Mouse (Mus musculus) spleen, adult 12 weeks (tissue): ENCODE measurements around the gene Naif1.

Experiments used
- DNase-seq: peaks from one replicate; pipeline ENCODE4 v3.0.0; 2022; ENCODE audit warnings: low spot score

The Naif1 gene

DNA sequence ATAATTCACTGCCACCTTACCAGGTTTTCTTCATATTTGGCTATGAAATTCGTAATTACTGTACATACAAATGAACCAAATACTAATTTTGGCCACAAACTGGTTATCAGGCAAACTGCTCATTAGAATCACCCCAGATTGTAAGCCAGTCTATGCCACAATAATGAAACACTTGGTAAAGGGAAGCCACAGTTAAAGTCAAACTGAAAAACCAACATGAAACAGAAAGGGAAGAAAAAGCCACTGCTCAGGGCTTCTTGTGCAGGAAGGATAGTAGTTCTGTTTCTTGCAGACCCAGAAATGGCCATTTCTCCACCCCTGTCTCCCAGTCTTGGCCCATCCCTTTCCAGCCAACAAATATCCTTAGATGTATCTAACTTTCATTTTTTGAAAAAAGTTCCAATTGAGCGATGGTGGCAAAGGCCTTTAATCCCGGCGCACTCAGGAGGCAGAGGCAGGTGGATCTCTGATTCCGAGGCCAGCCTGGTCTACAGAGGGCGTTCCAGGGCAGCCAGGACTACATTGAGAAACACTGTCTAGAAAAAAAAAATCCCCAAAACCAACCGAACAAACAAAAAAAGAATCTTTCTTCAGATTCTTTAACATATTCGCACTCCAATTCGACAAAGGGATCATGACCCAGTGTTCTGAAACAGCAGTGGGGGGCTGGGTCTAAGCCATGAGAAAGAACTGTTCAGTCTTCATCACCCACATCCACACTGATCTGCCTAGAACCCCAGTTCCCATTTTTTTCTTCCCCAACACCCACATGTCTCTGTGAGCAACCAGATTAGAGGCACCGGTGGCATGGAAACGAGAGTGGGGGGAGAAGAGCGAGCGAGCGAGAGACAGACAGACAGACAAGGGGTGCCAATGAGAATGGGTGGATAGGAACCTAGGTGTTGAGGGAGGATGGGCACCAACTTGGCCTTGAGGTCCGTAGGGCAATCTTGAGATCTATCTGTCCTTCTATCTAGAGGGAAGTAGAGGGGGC, at the start of gene Naif1:
Gene Naif1 (plus strand): TSS at position 697 of the 994 bp plus-strand sequence.
- no peak for DNase-seq

GRCm38 (mm10) chr2:32404663-32405062, 45.6 kb upstream of the Naif1 start:
- peak; percentile 86 for DNase-seq

- no peak for DNase-seq
These were observed 43.0 kb upstream of the Naif1 start for GRCm38 (mm10) chr2:32407144-32407824.

GRCm38 (mm10) chr2:32408429-32409424, 41.5 kb upstream of the Naif1 start:
- DNase-seq: no peak

DNA sequence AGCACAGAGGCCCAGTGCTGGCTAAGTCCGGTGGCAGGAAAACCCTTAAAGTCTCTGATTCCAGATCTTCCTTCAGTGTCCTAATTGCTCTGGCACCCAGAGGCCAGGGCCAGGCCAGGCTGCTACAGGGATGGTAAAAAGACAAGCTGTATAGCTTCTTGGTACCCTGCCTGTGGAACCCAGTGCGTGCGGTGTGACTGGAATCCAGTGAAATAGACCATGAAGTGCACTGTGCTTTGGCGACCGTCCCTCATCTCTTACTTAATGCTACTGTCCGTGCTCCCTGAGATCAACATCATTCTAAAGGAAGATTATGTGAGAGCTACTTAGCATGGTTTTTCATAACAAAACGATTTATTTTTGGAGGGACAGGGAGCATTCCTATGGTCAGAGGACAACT, 38.9 kb upstream of the Naif1 start:
- no peak for DNase-seq

DNA sequence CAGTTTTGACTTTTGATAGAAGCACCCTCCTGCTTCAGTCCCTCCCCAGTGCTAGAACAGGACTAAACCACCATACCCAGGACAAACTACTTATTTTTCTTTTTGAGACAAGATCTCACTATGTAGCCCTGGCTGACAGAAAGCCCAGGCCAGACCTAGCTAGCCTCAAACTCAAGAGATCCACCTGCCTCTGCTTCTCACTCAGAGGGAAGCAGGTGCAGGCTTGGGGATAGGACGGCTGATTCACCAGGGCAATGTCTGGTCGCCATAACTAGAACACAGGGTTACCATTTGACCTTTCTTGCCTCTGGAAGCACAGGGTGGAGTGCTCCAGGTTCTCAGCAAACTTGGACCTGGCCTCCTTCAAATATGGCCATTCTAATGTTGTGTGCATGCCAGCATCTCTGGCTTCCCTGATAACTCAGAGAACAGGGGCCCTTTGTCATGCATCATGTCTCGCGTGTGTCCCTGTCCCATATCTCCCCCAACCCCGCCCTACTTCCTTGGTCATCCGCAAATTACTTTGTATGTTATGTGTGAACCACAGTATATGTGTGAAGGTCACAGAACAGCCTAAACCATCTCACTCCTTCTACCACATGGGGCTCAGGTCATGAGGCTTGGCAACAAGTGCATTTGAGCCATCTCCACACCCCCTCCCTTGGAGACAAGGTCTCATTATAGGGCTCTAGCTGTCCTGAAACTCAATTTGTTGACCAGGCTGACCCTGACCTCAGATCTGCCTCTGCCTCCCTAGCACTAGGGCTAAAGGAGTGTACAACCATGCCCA, 37.3 kb upstream of the Naif1 start:
- no peak for DNase-seq

DNA sequence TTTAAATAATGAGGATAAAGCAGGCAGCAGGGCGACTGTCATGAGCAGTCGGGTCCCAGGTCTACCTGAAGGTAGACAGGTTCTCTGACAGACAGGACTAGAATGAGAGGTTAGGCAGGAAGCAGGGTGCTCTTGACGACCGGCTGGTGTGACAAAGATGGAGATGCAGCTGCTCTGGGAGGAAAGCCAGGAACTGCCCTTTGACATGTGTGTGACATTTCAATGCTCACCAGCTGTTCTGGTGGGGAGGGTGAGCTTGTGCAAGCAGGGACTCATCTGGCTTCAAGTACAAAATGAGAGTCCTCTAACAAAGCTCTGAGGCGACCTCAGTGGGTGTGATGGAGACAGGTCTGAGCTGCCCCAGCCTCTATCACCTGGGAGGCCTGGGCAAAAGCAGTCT, 36.3 kb upstream of the Naif1 start:
- DNase-seq: no peak

GRCm38 (mm10) chr2:32415801-32416200, 34.5 kb upstream of the Naif1 start:
- no peak for DNase-seq

GRCm38 (mm10) chr2:32416556-32416955, 33.7 kb upstream of the Naif1 start:
- no peak for DNase-seq

- DNase-seq: no peak
These were observed 32.8 kb upstream of the Naif1 start for GRCm38 (mm10) chr2:32417486-32417885.

- DNase-seq: no peak
These were observed 31.7 kb upstream of the Naif1 start for GRCm38 (mm10) chr2:32418430-32419151.

DNA sequence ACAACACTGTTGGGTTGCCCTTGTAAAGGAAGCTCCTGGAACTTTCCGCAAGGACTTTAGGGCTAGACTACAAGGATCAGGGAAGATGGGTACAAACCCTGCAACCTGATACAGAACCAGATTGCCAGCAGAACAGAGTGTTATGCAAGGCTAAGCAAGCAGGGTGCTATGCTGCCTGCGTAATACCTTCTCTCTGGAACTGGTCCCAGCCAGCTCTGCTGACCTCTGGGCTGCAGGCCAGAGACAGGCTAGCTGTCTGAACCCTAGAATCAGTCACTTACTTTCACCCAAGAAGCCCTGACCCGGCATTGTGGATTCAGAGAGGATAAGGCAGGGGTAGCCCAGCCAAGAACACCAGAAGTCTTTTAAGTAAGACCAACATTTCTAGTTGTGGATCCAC, 30.9 kb upstream of the Naif1 start:
- no peak for DNase-seq

GRCm38 (mm10) chr2:32420066-32420608, 30.1 kb upstream of the Naif1 start:
- no peak for DNase-seq

DNA sequence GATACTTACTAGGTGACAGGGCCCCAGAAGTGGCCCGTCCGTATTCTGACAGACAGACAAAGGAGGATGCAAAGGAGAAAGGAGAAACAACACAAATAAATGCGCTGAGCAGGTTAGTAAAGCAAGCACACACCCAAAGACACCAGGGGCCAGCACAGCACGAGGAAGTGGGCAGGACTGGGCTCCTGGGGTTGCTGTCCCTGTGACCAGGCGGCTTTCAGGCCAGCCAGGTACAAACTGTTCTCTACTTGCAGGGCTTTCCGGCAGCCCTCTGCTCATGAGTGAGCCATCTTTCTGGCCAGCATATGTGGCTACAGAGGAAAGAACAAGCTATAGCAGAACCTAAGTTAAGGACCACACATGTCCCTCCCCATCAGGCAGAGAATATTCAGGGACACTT, 29.6 kb upstream of the Naif1 start:
- no peak for DNase-seq

DNA sequence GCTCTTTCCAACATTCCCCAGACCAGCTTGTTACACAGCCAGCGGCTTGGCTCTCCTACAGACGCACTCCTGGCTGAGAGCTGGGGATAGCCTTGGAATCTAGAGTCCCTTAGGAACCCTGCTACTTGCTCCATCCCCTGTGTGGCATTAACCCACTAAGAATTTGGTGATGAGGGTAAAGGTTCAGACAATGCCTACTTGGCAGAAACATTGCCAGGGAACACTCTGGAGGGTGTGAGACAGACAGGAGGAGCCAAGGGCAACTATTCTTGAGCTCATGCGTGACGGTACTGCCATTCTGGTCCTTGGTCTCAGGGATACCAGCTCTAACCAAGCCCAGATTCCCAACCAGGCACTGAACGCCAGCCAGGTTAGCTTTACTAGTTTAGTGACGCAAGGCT, 28.4 kb upstream of the Naif1 start:
- no peak for DNase-seq

DNA sequence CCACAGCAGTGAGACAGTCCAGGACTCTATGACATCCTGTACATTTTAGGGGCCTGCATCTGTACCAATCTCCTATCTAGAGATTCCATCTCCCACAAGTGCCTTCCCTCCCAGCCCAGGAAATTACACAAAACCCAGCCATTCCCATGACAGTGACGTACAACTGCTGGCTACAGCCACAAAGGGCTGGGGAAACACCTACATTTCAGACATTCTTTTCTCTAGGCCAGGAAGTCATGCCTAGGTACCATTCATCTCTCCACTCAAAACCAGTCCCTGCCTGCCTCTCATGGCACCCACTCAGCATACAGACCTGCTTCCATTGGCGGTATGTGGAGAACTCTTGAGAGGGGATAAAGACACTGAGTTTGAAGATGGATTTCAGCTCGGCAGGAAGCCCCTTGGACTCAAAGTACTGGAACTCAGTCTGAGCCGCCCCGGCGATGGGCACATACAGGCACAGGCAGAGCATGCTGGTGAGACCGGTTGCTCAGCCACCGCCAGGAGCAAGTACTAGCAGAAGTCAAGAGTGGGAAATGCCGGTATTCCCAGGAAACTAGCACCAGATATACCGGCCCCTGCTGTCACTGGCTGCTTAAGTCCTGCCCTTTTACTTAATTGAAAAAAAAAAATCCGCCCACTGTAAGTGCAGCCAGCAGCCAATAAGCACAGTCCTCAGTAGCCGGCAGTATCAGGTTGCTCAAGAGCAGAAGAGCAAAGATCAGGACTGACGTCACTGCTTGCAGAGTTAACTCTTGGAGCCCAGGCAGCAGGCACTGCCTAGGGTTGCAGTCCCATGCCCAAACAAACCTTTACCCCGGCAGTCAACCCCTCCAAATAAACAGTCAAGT, 26.6 kb upstream of the Naif1 start:
- DNase-seq: no peak

DNA sequence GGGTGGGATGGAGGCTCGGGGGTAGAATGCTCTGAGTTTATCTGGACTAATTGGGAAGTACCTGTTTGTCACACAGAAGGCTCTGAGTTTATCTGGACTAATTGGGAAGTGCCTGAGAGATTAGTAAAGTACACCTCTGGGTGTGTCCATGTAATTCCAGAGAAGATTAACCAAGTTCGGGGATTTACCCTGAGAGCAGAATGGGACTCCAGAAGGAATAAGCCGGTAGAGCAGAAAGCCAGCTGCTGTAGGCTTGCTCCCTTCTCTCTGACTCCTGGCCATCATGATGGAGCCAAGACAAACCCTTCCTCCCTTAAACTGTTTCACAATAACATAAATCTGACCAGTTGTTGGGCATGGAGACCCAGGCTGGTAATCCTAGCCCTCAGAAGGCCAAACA, 25.5 kb upstream of the Naif1 start:
- DNase-seq: no peak

- DNase-seq: no peak
These were observed 24.7 kb upstream of the Naif1 start for GRCm38 (mm10) chr2:32425568-32425967.

- DNase-seq: no peak
These were observed 24.1 kb upstream of the Naif1 start for GRCm38 (mm10) chr2:32426141-32426540.
